Mouse (Mus musculus) myocyte (in vitro differentiated cells): ENCODE data around the gene Gstt4. TPM values are rescaled to one million over a fixed set of nuclear protein-coding genes. Genes with fewer than 3 reads are reported as not detected.

Source experiments
- H3K27me3 ChIP-seq: one replicate; pipeline ENCODE4 v1.6.1; 2011; ENCODE audit not compliant: control insufficient read depth, insufficient read depth, insufficient read length
- H3K36me3 ChIP-seq: one replicate; pipeline ENCODE4 v1.6.1; 2011; ENCODE audit not compliant: control insufficient read depth, insufficient read depth
- H3K4me2 ChIP-seq: one replicate; pipeline ENCODE4 v1.6.1; 2011; ENCODE audit warnings: low read depth, control low read depth
- H3K4me3 ChIP-seq: one replicate; pipeline ENCODE4 v1.5.1; 2011; ENCODE audit warnings: mild to moderate bottlenecking, control low read depth, moderate library complexity
- H3K79me2 ChIP-seq: one replicate; pipeline ENCODE4 v1.6.1; 2011; ENCODE audit not compliant: control insufficient read depth, insufficient read depth
- H3ac ChIP-seq: one replicate; pipeline ENCODE4 v1.6.1; 2011; ENCODE audit not compliant: control insufficient read depth, insufficient read length
- CEBPB ChIP-seq: IDR thresholded peaks from 2 replicates; pipeline ENCODE4 v1.6.1; 2011; ENCODE audit warnings: mild to moderate bottlenecking, moderate library complexity; ENCODE audit not compliant: poor library complexity, insufficient read depth, severe bottlenecking
- E2F4 ChIP-seq: IDR thresholded peaks from one replicate; pipeline ENCODE4 v1.6.1; 2011; ENCODE audit warnings: mild to moderate bottlenecking, control low read depth, moderate library complexity; ENCODE audit not compliant: insufficient read depth
- MAX ChIP-seq: IDR thresholded peaks from one replicate; pipeline ENCODE4 v1.6.1; 2011; ENCODE audit warnings: low read depth, mild to moderate bottlenecking, control low read depth
- MYOD1 ChIP-seq, 3 experiments: IDR thresholded peaks; one replicate each; pipeline ENCODE4 v1.6.1; 2011; ENCODE audit warnings: control low read depth in 2 of 3, low read depth in 2 of 3, mild to moderate bottlenecking in 2 of 3, moderate library complexity in 1 of 3; ENCODE audit not compliant: insufficient read length in 2 of 3, control insufficient read depth in 1 of 3
- MYOG ChIP-seq, 3 experiments: IDR thresholded peaks; one replicate each; pipeline ENCODE4 v1.6.1; 2011; ENCODE audit warnings: control low read depth in 2 of 3, low read depth in 2 of 3, mild to moderate bottlenecking in 2 of 3; ENCODE audit not compliant: insufficient read length in 2 of 3, control insufficient read depth in 1 of 3, insufficient read depth in 1 of 3
- POLR2A ChIP-seq: IDR thresholded peaks from one replicate; pipeline ENCODE4 v1.6.1; 2011; ENCODE audit warnings: low read depth, mild to moderate bottlenecking, control low read depth, moderate library complexity; ENCODE audit not compliant: insufficient read length
- POLR2AphosphoS2 ChIP-seq: IDR thresholded peaks from one replicate; pipeline ENCODE4 v1.6.1; 2011; ENCODE audit warnings: low read depth, control low read depth; ENCODE audit not compliant: insufficient read length
- REST ChIP-seq: IDR thresholded peaks from one replicate; pipeline ENCODE4 v1.6.1; 2011; ENCODE audit warnings: mild to moderate bottlenecking, control low read depth, moderate library complexity; ENCODE audit not compliant: insufficient read depth, insufficient read length
- SRF ChIP-seq: IDR thresholded peaks from one replicate; pipeline ENCODE4 v1.6.1; 2011; ENCODE audit warnings: low read depth; ENCODE audit not compliant: control insufficient read depth, insufficient read length
- TCF12 ChIP-seq: IDR thresholded peaks from one replicate; pipeline ENCODE4 v1.6.1; 2011; ENCODE audit warnings: mild to moderate bottlenecking, control low read depth; ENCODE audit not compliant: poor library complexity, insufficient read depth, severe bottlenecking
- TCF3 ChIP-seq: IDR thresholded peaks from one replicate; pipeline ENCODE4 v1.6.1; 2011; ENCODE audit warnings: low read depth, control low read depth; ENCODE audit not compliant: insufficient read length
- USF1 ChIP-seq: IDR thresholded peaks from one replicate; pipeline ENCODE4 v1.6.1; 2011; ENCODE audit warnings: low read depth, mild to moderate bottlenecking, control low read depth, moderate library complexity
- polyA plus RNA-seq: library from polyadenylated mRNA; unstranded; fragments of >200 nt; fragmentation: generic; extraction: Trizol; gene quantifications from one replicate; pipeline ENCODE4 v1.2.1, GENCODE M21; 2012; ENCODE audit warnings: missing spikeins

Gstt4 gene
- polyA plus RNA-seq, 1 experiment: not detected

DNA sequence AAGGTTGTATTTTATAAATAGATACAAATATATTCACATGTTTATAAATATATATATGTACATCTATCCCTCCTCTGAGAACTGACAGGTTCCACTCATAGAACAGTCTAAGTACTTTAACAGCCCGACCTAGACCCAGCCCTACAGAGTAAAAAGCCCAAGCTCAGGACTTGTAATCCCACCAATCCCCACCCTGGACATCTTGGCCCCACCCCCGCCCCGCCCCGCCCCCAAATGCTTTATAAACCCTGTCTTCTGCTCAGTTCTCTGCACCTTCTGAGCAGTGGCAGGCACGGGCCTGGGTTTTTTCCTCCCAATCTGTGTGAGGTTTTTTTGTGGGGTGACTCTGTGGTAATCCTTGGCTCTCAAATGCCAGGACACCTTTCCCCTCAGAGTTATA, 31.8 kb upstream of the Gstt4 start:
- no peak overlapping the region for H3K4me2 ChIP-seq
- H3K79me2 ChIP-seq: peaks cover 11% of the 10 kb centered on the region
- H3K36me3 ChIP-seq: peaks cover 10% of the 10 kb centered on the region
- H3K4me3 ChIP-seq: no peak overlapping the region
- H3ac ChIP-seq: no peak overlapping the region
- no peaks in the 10 kb centered on the region for H3K27me3 ChIP-seq
- TF ChIP-seq POLR2A (no peak), MYOD1 (IDR thresholded peaks at IDR 0.05; ENCODE audit: control insufficient read depth in 1 of 3, insufficient read length in 2 of 3, low read depth in 2 of 3) (no peak), TCF3 (no peak), MAX (no peak), POLR2AphosphoS2 (no peak), CEBPB (no peak), MYOG (IDR thresholded peaks at IDR 0.05; ENCODE audit: control insufficient read depth in 1 of 3, insufficient read depth in 1 of 3, insufficient read length in 2 of 3, low read depth in 2 of 3) (no peak), E2F4 (no peak), REST (no peak), TCF12 (no peak), SRF (no peak), USF1 (no peak)

GRCm38 (mm10) chr10:75853452-75853851, 31.1 kb upstream of the Gstt4 start:
- TF ChIP-seq MAX: no peak
- no peak for TF ChIP-seq POLR2A
- TF ChIP-seq E2F4: no peak
- TF ChIP-seq POLR2AphosphoS2: no peak
- no peak for TF ChIP-seq USF1
- TF ChIP-seq TCF3: no peak
- no peak for TF ChIP-seq MYOD1 (IDR thresholded peaks at IDR 0.05; ENCODE audit: control insufficient read depth in 1 of 3, insufficient read length in 2 of 3, low read depth in 2 of 3)
- TF ChIP-seq SRF: no peak
- no peak for TF ChIP-seq REST
- no peak for TF ChIP-seq MYOG (IDR thresholded peaks at IDR 0.05; ENCODE audit: control insufficient read depth in 1 of 3, insufficient read depth in 1 of 3, insufficient read length in 2 of 3, low read depth in 2 of 3)
- TF ChIP-seq TCF12: no peak
- Histone ChIP-seq H3ac (no peak overlapping the region), H3K4me2 (no peak overlapping the region), H3K79me2 (peaks cover 5% of the 10 kb centered on the region), H3K36me3 (peaks cover 9% of the 10 kb centered on the region), H3K27me3 (no peaks in the 10 kb centered on the region), H3K4me3 (no peak overlapping the region)

DNA sequence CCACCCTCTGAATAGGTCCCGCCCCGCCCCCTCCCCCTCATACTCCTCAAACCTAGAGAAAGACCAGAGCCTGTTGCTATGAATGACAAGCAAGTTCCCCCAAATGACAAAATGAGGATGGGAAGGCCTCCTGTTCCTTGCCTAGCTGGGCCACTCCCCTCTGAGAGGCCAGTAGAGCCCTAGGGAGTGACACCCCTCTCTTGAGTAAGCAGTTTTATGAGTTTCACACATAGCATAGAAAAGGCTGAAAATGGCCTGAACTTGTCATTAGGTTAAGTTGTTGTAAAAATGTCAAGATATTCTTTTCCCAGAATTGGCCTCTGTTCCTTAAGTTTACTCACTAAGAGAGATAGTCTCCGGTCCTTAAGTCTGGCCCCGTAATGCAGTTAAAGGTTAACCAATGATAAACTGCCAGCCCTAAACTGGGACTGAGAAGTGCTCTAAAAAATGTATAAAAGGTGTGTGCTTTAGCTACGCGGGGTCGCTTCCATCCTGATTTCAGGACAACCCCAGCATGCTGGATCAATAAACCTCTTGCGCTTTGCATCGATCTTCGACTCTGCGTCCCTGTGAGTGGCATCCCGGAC, 30.3 kb upstream of the Gstt4 start:
- no peak overlapping the region for H3K4me3 ChIP-seq
- TF ChIP-seq TCF12: no peak
- no peak for TF ChIP-seq CEBPB
- TF ChIP-seq POLR2A: no peak
- TF ChIP-seq E2F4: no peak
- no peak for TF ChIP-seq TCF3
- no peak for TF ChIP-seq MYOG (IDR thresholded peaks at IDR 0.05; ENCODE audit: control insufficient read depth in 1 of 3, insufficient read depth in 1 of 3, insufficient read length in 2 of 3, low read depth in 2 of 3)
- TF ChIP-seq MAX: no peak
- TF ChIP-seq MYOD1 (IDR thresholded peaks at IDR 0.05; ENCODE audit: control insufficient read depth in 1 of 3, insufficient read length in 2 of 3, low read depth in 2 of 3): no peak
- TF ChIP-seq USF1: no peak
- TF ChIP-seq REST: no peak
- no peak for TF ChIP-seq SRF
- TF ChIP-seq POLR2AphosphoS2: no peak
- H3K4me2 ChIP-seq: no peak overlapping the region
- H3ac ChIP-seq: no peak overlapping the region
- no peaks in the 10 kb centered on the region for H3K79me2 ChIP-seq
- peaks cover 1% of the 10 kb centered on the region for H3K36me3 ChIP-seq
- H3K27me3 ChIP-seq: no peaks in the 10 kb centered on the region

DNA sequence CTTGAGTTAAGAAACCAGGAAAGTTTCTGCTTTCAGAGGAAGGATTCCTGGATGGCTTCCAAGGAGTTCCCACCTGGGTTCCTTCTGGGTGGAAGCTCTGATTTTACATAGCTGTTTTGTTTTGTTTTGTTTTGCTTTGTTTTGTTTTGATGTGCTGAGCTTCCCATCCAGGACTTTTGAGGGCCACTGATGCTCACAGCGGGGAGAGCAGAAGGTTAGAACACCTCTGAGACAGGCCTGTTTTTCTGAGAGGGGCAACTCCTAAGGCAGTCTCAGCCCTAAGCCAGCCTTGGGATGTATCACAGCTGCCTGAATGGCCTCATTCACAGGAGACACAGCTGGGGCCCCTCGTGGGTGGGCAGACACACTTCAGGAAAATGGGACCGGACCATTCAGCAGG, 29.3 kb upstream of the Gstt4 start:
- no peak for TF ChIP-seq MAX
- TF ChIP-seq POLR2AphosphoS2: no peak
- Histone ChIP-seq H3K27me3 (no peaks in the 10 kb centered on the region), H3K79me2 (no peaks in the 10 kb centered on the region), H3K36me3 (no peaks in the 10 kb centered on the region), H3K4me3 (no peak overlapping the region), H3K4me2 (no peak overlapping the region), H3ac (no peak overlapping the region)

DNA sequence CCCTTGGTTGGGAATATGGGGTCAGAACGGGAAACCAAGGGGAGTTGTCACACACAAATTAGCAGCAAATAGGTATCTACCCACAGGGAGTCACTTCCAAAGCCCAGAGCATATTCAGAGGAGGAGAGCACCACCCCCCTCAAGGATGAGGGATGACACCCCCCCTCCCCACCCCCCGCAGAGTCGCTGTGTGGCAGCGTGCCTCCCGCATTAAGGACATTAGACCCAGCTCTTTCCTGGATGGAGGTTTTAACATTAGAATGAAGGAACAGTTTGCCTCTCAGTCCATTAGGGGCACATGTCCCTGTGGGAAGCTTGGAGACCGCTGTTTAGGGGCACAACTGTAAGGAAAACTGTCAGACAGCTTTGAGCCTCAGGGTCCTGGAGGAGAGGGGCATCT, 28.7 kb upstream of the Gstt4 start:
- Histone ChIP-seq H3K4me3 (no peak overlapping the region), H3ac (no peak overlapping the region), H3K4me2 (no peak overlapping the region), H3K36me3 (no peaks in the 10 kb centered on the region), H3K27me3 (no peaks in the 10 kb centered on the region), H3K79me2 (no peaks in the 10 kb centered on the region)
- TF ChIP-seq SRF (no peak), MYOG (IDR thresholded peaks at IDR 0.05; ENCODE audit: control insufficient read depth in 1 of 3, insufficient read depth in 1 of 3, insufficient read length in 2 of 3, low read depth in 2 of 3) (no peak), TCF12 (no peak), E2F4 (no peak), POLR2AphosphoS2 (no peak), POLR2A (no peak), REST (no peak), USF1 (no peak), MYOD1 (IDR thresholded peaks at IDR 0.05; ENCODE audit: control insufficient read depth in 1 of 3, insufficient read length in 2 of 3, low read depth in 2 of 3) (no peak), CEBPB (no peak), TCF3 (no peak), MAX (no peak)
